9 mouse cellular contexts compared by ENCODE assay signal in the genomic region with DNA sequence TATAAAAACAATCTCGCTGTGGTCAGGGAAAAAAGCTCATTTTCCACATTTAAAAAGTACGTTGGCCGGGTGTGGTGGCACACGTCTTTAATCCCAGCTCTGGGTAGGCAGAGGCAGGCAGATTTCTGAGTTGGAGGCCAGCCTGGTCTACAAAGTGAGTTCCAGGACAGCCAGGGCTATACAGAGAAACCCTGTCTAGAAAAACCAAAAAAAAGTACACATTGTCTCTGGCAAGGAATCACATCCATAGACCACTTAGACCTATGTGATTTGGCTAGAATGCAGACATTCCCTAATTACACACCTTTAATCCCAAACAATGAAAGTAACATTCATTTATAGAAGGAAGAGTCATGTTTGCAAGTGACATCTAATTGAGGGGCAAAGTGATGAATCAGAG. TPM values are rescaled to one million over a fixed set of nuclear protein-coding genes. Genes with fewer than 3 reads are reported as not detected.
"Had no signal": no experiment of that assay in that cellular context is flagged by ENCODE, and none has a peak within 500 bp of the region (broad histone marks: within the 10 kb centered on the region; RNA-seq: fewer than 3 reads in every experiment).

No protein-coding gene starts in this region.

RNA-seq across cellular contexts. Expression of gene Gm10354, which starts 17.2 kb away (rescaled TPM):
- polyA plus RNA-seq: kidney, adult 2 months; limb, embryonic 13.5 days; liver, embryonic 11.5 days; liver, embryonic 15.5 days; lung, adult 2 months; midbrain, embryonic 10.5 days; midbrain, embryonic 16.5 days; neural tube, embryonic 14.5 days; spleen, adult 2 months had no signal

RNA-seq across cellular contexts. Expression of gene Speer4e, which starts 23.3 kb away (rescaled TPM):
- polyA plus RNA-seq: kidney, adult 2 months; limb, embryonic 13.5 days; liver, embryonic 11.5 days; liver, embryonic 15.5 days; lung, adult 2 months; midbrain, embryonic 10.5 days; midbrain, embryonic 16.5 days; neural tube, embryonic 14.5 days; spleen, adult 2 months had no signal

RNA-seq across cellular contexts. Expression of gene Gm9758, which starts 46.8 kb away (rescaled TPM):
- polyA plus RNA-seq: kidney, adult 2 months; limb, embryonic 13.5 days; liver, embryonic 11.5 days; liver, embryonic 15.5 days; lung, adult 2 months; midbrain, embryonic 10.5 days; midbrain, embryonic 16.5 days; neural tube, embryonic 14.5 days; spleen, adult 2 months had no signal
